28 mouse cellular contexts compared by ENCODE assay signal in the genomic region with DNA sequence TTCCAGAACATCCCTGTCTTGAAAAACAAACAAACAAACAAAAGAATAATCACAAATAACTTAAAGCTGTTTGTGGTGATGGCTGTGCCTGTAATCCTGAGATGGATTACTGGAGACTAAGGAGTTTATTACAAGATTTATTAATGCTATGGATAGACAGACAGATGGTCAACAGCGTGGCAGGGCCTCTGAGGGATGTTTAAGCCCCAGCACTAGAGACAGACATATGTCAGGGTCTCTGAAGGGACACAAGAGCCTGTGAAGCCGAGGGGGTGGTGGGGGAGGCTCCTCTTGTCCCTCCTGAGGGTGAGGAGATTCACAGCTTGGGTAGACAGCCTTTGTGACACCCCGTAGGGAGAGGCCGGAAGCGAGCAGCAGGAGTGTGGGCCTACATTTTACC. TPM values are rescaled to one million over a fixed set of nuclear protein-coding genes. Genes with fewer than 3 reads are reported as not detected.
A peak's percentile ranks its signal among the peaks of the same experiment; 100 is the strongest.
DNase-seq lines count a peak whose midpoint lies in the region; ATAC-seq and TF ChIP-seq lines count a peak whose summit lies in the region.
"Had no signal": no experiment of that assay in that cellular context is flagged by ENCODE, and none has a peak within 500 bp of the region (broad histone marks: within the 10 kb centered on the region; RNA-seq: fewer than 3 reads in every experiment).

No protein-coding gene starts in this region.

- WGBS in hindbrain, postnatal 0 days, result 37% methylated on average over 5 of the region's 5 CpGs
- WGBS in hindbrain, embryonic 16.5 days, result 40% methylated on average over 5 of the region's 5 CpGs
- 81% methylated on average over 5 of the region's 5 CpGs for WGBS in liver, postnatal 0 days (ENCODE audit: insufficient replicate concordance)
- WGBS in stomach, postnatal 0 days, result 86% methylated on average over 5 of the region's 5 CpGs

- H3K9ac ChIP-seq in hindbrain, postnatal 0 days (replicated peaks; ENCODE audit: low read length), result no peak overlapping the region
- no peak overlapping the region for H3K9ac ChIP-seq in hindbrain, embryonic 16.5 days (ENCODE audit: low read depth, low read length)
- H3K9ac ChIP-seq in liver, postnatal 0 days (replicated peaks), result peak overlapping the region; percentile 73
- H3K9ac ChIP-seq in stomach, postnatal 0 days (ENCODE audit: low read length), result no peak overlapping the region
- H3K9ac ChIP-seq: embryonic facial prominence, embryonic 15.5 days; limb, embryonic 12.5 days; liver, embryonic 14.5 days; midbrain, embryonic 13.5 days had no signal

- peaks cover 12% of the 10 kb centered on the region for H3K4me1 ChIP-seq in hindbrain, postnatal 0 days (ENCODE audit: insufficient read depth, low read length)
- peaks cover 14% of the 10 kb centered on the region for H3K4me1 ChIP-seq in hindbrain, embryonic 16.5 days (ENCODE audit: control insufficient read depth, insufficient read depth, low read depth, low read length)
- peaks cover 64% of the 10 kb centered on the region for H3K4me1 ChIP-seq in liver, postnatal 0 days (ENCODE audit: insufficient read depth)
- H3K4me1 ChIP-seq in stomach, postnatal 0 days (replicated peaks; ENCODE audit: control insufficient read depth, insufficient read depth), result no peaks in the 10 kb centered on the region; the same call in 1 of the 2 replicates

- no peaks in the 10 kb centered on the region for H3K36me3 ChIP-seq in hindbrain, postnatal 0 days (ENCODE audit: insufficient read depth, low read length)
- H3K36me3 ChIP-seq in hindbrain, embryonic 16.5 days (ENCODE audit: control insufficient read depth, insufficient read depth, low read length), result no peaks in the 10 kb centered on the region
- no peaks in the 10 kb centered on the region for H3K36me3 ChIP-seq in liver, postnatal 0 days (replicated peaks; ENCODE audit: insufficient read depth, low read length)
- no peaks in the 10 kb centered on the region for H3K36me3 ChIP-seq in stomach, postnatal 0 days (ENCODE audit: control insufficient read depth, insufficient read depth, low read length)
- H3K36me3 ChIP-seq: embryonic facial prominence, embryonic 15.5 days; limb, embryonic 12.5 days; midbrain, embryonic 13.5 days had no signal

- no peak for TF ChIP-seq EP300 in liver, postnatal 0 days (IDR thresholded peaks at IDR 0.05; ENCODE audit: low read depth)
- no peak for TF ChIP-seq EP300 in stomach, postnatal 0 days (optimal IDR thresholded peaks at IDR 0.05)

- H3K27me3 ChIP-seq in hindbrain, postnatal 0 days (ENCODE audit: insufficient read depth, low read length), result no peaks in the 10 kb centered on the region
- no peaks in the 10 kb centered on the region; the same call in 1 of the 2 replicates for H3K27me3 ChIP-seq in hindbrain, embryonic 16.5 days (replicated peaks; ENCODE audit: control insufficient read depth, insufficient read depth, low read length)
- H3K27me3 ChIP-seq in liver, postnatal 0 days (ENCODE audit: insufficient read depth, low read length), result no peaks in the 10 kb centered on the region
- no peaks in the 10 kb centered on the region for H3K27me3 ChIP-seq in stomach, postnatal 0 days (ENCODE audit: control insufficient read depth, insufficient read depth, low read length)
- H3K27me3 ChIP-seq: embryonic facial prominence, embryonic 15.5 days had no signal

- DNase-seq in cerebellum, postnatal 10 days, result peak; percentile 28 to 30
- no peak for DNase-seq in hindbrain, postnatal 0 days (ENCODE audit: low spot score)
- no peak for DNase-seq in liver, postnatal 0 days
- no peak for DNase-seq in liver
- peak; percentile 50 for DNase-seq in retina, adult 2 months (ENCODE audit: low read depth, low spot score)
- no peak for DNase-seq in stomach, postnatal 0 days (ENCODE audit: low spot score)
- DNase-seq: adrenal gland, postnatal 10 days; cerebellum, adult 9-10 months; gastrocnemius, postnatal 25 days; heart, postnatal 4 days; kidney, adult 18-20 months; kidney, postnatal 25 days had no signal

- no peak overlapping the region for H3K4me3 ChIP-seq in hindbrain, postnatal 0 days (ENCODE audit: low read length)
- H3K4me3 ChIP-seq in hindbrain, embryonic 16.5 days (ENCODE audit: low read length), result no peak overlapping the region
- H3K4me3 ChIP-seq in liver, postnatal 0 days (ENCODE audit: low read depth, low read length), result 0 out of 2 replicates have a peak overlapping the region, but pooled peaks have one; percentile 36
- H3K4me3 ChIP-seq in stomach, postnatal 0 days (ENCODE audit: low read depth, low read length), result no peak overlapping the region
- H3K4me3 ChIP-seq: embryonic facial prominence, embryonic 15.5 days; limb, embryonic 12.5 days; midbrain, embryonic 13.5 days had no signal

- H3K4me2 ChIP-seq in hindbrain, postnatal 0 days (ENCODE audit: low read depth, low read length), result no peak overlapping the region
- no peak overlapping the region for H3K4me2 ChIP-seq in hindbrain, embryonic 16.5 days (ENCODE audit: low read length)
- H3K4me2 ChIP-seq in liver, postnatal 0 days (ENCODE audit: low read depth, low read length), result peak overlapping the region; percentile 63
- H3K4me2 ChIP-seq in stomach, postnatal 0 days (replicated peaks; ENCODE audit: low read depth), result no peak overlapping the region
- H3K4me2 ChIP-seq: midbrain, embryonic 13.5 days had no signal

- TF ChIP-seq CTCF in hindbrain, postnatal 0 days (IDR thresholded peaks at IDR 0.05; ENCODE audit: low read depth), result no peak
- TF ChIP-seq CTCF in liver, postnatal 0 days (IDR thresholded peaks at IDR 0.05; ENCODE audit: low read depth), result no peak
- TF ChIP-seq CTCF in stomach, postnatal 0 days (IDR thresholded peaks at IDR 0.05; ENCODE audit: low read depth), result no peak

- ATAC-seq in cerebellum, adult (ENCODE audit: insufficient number of reproducible peaks, low FRiP score, low TSS enrichment), result no peak
- no peak for ATAC-seq in hindbrain, postnatal 0 days
- ATAC-seq in hindbrain, embryonic 16.5 days, result no peak
- no peak for ATAC-seq in liver, postnatal 0 days
- no peak for ATAC-seq in stomach, postnatal 0 days (ENCODE audit: low FRiP score, low TSS enrichment)
- ATAC-seq: activated CD4-positive, CD25-positive, alpha-beta regulatory T cell, adult 4 months; forebrain, embryonic 14.5 days; midbrain, embryonic 13.5 days had no signal

- peak overlapping the region; percentile 77; the same call in 1 of the 2 replicates for H3K27ac ChIP-seq in hindbrain, postnatal 0 days
- no peak overlapping the region for H3K27ac ChIP-seq in hindbrain, embryonic 16.5 days (ENCODE audit: low read depth, low read length)
- H3K27ac ChIP-seq in liver, postnatal 0 days (ENCODE audit: low read depth), result peak overlapping the region; percentile 99
- H3K27ac ChIP-seq in stomach, postnatal 0 days (replicated peaks), result no peak overlapping the region
- H3K27ac ChIP-seq: limb, embryonic 12.5 days had no signal

- no peaks in the 10 kb centered on the region for H3K9me3 ChIP-seq in hindbrain, postnatal 0 days (ENCODE audit: low read length)
- no peaks in the 10 kb centered on the region for H3K9me3 ChIP-seq in hindbrain, embryonic 16.5 days (ENCODE audit: control insufficient read depth, low read length)
- no peaks in the 10 kb centered on the region for H3K9me3 ChIP-seq in liver, postnatal 0 days (ENCODE audit: low read length)
- H3K9me3 ChIP-seq in stomach, postnatal 0 days (ENCODE audit: control insufficient read depth, low read length), result no peaks in the 10 kb centered on the region
- H3K9me3 ChIP-seq: embryonic facial prominence, embryonic 15.5 days; limb, embryonic 12.5 days; midbrain, embryonic 13.5 days had no signal

RNA-seq across cellular contexts. Expression of a gene that starts 4.2 kb away (rescaled TPM):
- total RNA-seq in hindbrain, postnatal 0 days (2014; rRNA removed), result 424 and 467 TPM in 2 replicates
- polyA plus RNA-seq in hindbrain, postnatal 0 days (2015; fragmentation: Nextera tagmentation; extraction: Ambion mirVana), result 747 and 766 TPM in 2 replicates
- polyA plus RNA-seq in hindbrain, embryonic 16.5 days (2015; fragmentation: Nextera tagmentation; extraction: Ambion mirVana), result 894 and 950 TPM in 2 replicates
- polyA plus RNA-seq in liver, postnatal 0 days (2015; fragmentation: Nextera tagmentation; extraction: Ambion mirVana), result 1,729 and 1,988 TPM in 2 replicates
- polyA plus RNA-seq in stomach, postnatal 0 days (2015; fragmentation: Nextera tagmentation; extraction: Ambion mirVana), result 718 and 816 TPM in 2 replicates

RNA-seq across cellular contexts. Expression of a gene that starts 23.9 kb away (rescaled TPM):
- total RNA-seq in hindbrain, postnatal 0 days (2014; rRNA removed), result not detected in 2 replicates
- polyA plus RNA-seq in hindbrain, postnatal 0 days (2015; fragmentation: Nextera tagmentation; extraction: Ambion mirVana), result 0.15 and 0.26 TPM in 2 replicates
- polyA plus RNA-seq in hindbrain, embryonic 16.5 days (2015; fragmentation: Nextera tagmentation; extraction: Ambion mirVana), result 0.25 and 0.55 TPM in 2 replicates
- 0.07 and 0.23 TPM in 2 replicates for polyA plus RNA-seq in liver, postnatal 0 days (2015; fragmentation: Nextera tagmentation; extraction: Ambion mirVana)
- not detected in 2 replicates for polyA plus RNA-seq in stomach, postnatal 0 days (2015; fragmentation: Nextera tagmentation; extraction: Ambion mirVana)
- total RNA-seq: adrenal gland, postnatal 10 days; common myeloid progenitor, adult 5-6 weeks; gastrocnemius, postnatal 25 days; heart, adult 8-10 months; heart, postnatal 4 days; layer of hippocampus, adult 8-10 months; left cerebral cortex, postnatal 14 days had no signal
- polyA plus RNA-seq: activated CD4-positive, CD25-positive, alpha-beta regulatory T cell, adult 4 months; embryonic facial prominence, embryonic 15.5 days; forebrain, embryonic 14.5 days; heart, embryonic 14.5 days; limb, embryonic 12.5 days; neural tube, embryonic 11.5 days; small intestine, adult 2 months; stomach, embryonic 16.5 days had no signal

RNA-seq across cellular contexts. Expression of a gene that starts 41.2 kb away (rescaled TPM):
- 26.5 and 26.6 TPM in 2 replicates for total RNA-seq in hindbrain, postnatal 0 days (2014; rRNA removed)
- 36.2 and 39.2 TPM in 2 replicates for polyA plus RNA-seq in hindbrain, postnatal 0 days (2015; fragmentation: Nextera tagmentation; extraction: Ambion mirVana)
- polyA plus RNA-seq in hindbrain, embryonic 16.5 days (2015; fragmentation: Nextera tagmentation; extraction: Ambion mirVana), result 41.0 and 41.2 TPM in 2 replicates
- polyA plus RNA-seq in liver, postnatal 0 days (2015; fragmentation: Nextera tagmentation; extraction: Ambion mirVana), result 18.8 TPM in 2 replicates
- 28.0 and 29.0 TPM in 2 replicates for polyA plus RNA-seq in stomach, postnatal 0 days (2015; fragmentation: Nextera tagmentation; extraction: Ambion mirVana)

RNA-seq across cellular contexts. Expression of a gene that starts 41.2 kb away (rescaled TPM):
- 20.3 and 21.6 TPM in 2 replicates for total RNA-seq in hindbrain, postnatal 0 days (2014; rRNA removed)
- 8.9 and 9.8 TPM in 2 replicates for polyA plus RNA-seq in hindbrain, postnatal 0 days (2015; fragmentation: Nextera tagmentation; extraction: Ambion mirVana)
- polyA plus RNA-seq in hindbrain, embryonic 16.5 days (2015; fragmentation: Nextera tagmentation; extraction: Ambion mirVana), result 9.7 and 12.6 TPM in 2 replicates
- 3.3 and 3.6 TPM in 2 replicates for polyA plus RNA-seq in liver, postnatal 0 days (2015; fragmentation: Nextera tagmentation; extraction: Ambion mirVana)
- 6.4 and 7.0 TPM in 2 replicates for polyA plus RNA-seq in stomach, postnatal 0 days (2015; fragmentation: Nextera tagmentation; extraction: Ambion mirVana)

Comparison
In these comparisons a context has a peak if more than half of its experiments do, and no peak if none do; other contexts are left out.
1. H3K27ac ChIP-seq: peak in hindbrain, postnatal 0 days (single experiment) and liver, postnatal 0 days (single experiment); none in hindbrain, embryonic 16.5 days (single experiment) and stomach, postnatal 0 days (single experiment).
2. DNase-seq: peak in cerebellum, postnatal 10 days (2 of 2) and retina, adult 2 months (single experiment); none in hindbrain, postnatal 0 days (single experiment), liver, postnatal 0 days (single experiment), liver (single experiment) and stomach, postnatal 0 days (single experiment).